Mouse (Mus musculus) embryo, embryonic 10.5 days (tissue): ENCODE results near the gene Spata18.
A peak's percentile ranks its signal among the peaks of the same experiment; 100 is the strongest.

Experiments
- DNase-seq: peaks from one replicate; pipeline ENCODE4 v3.0.0-alpha.2; 2015; ENCODE audit warnings: low spot score

Gene Spata18

GRCm38 (mm10) chr5:73651061-73651854 is at the start of gene Spata18:
Gene Spata18 (plus strand): TSS chr5:73651379.
- DNase-seq: peak; percentile 64

GRCm38 (mm10) chr5:73602865-73603264 is 48.3 kb upstream of the Spata18 start:
- DNase-seq: no peak

- no peak for DNase-seq
Observed at GRCm38 (mm10) chr5:73604542-73604941, 46.6 kb upstream of the Spata18 start.

DNA sequence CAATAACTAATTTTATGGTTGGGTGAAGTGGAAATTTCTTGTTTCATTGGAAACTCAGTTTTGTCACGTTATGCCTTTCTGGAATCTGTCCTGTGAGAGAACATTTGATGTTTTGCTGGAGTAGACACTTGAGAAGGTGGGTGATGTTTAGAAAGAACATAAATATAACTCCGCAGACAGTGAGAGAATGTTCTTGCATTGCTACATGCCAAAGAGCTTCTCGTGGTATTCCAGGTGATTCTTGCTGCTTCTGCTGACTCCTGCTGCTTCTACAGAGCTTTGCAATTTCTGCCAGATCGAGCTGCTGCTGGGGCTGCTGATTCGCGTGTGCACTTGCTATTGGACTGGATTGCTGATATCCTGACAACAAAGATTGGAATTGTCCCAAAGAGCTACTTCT is 46.2 kb upstream of the Spata18 start:
- DNase-seq: no peak

DNA sequence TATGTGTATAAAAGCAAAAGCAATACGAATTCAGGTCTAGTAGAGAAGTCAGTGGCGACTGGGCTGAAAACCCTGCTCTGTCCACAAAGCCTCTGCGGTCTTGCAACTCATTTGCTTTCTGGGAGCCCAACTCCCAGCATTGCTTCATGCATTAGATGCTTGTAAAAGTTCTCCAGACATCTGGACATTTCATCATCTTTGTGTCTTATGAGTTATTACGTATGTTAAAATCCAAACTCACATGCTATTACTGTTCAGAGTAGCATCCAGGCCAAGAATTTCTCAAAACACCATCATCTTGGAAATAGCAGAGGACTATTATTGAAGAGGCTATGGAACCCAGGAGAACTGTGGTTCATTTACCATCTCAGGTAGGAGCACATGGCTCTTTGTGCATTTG is 40.1 kb upstream of the Spata18 start:
- no peak for DNase-seq

- no peak for DNase-seq
Observed at GRCm38 (mm10) chr5:73613296-73613695, 37.9 kb upstream of the Spata18 start.

DNA sequence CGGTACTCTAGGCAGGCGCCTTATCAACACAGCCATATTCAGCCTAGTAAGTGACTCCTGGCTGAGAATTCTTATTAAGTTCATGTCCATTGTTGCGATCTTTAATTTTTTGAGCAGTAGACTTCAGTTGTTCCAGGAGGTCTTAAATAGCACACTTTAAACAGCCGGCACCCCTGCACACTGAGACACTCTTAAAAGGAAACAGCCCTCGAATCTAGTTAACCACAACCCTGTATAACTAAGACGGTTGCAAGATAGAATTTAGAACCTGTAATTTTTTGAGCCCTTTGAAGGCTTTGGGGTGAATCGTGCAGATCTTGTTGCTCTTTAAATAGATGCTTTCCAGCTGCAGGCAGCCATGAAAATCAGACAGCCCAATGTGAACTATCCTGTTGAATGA is 36.0 kb upstream of the Spata18 start:
- no peak for DNase-seq

DNA sequence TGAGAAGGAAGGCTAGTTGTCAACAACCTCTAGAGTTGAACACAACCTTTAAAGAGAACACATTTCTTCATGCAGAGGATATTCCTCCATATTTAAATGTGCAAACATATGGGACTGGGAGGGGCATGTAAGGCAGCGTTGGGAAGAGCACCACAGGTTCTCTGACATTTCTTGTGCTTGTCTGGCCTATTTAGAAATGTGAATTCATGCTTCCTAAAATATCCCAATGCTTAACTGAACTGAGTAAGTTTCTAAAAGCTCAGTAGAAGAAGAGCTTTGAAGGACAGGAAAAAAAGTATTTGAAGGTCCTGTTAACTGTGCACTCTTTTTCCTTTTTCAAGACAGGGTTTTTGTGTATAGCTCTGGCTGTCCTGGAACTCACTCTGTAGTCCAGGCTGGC is 32.2 kb upstream of the Spata18 start:
- no peak for DNase-seq

GRCm38 (mm10) chr5:73625505-73625904 is 25.7 kb upstream of the Spata18 start:
- no peak for DNase-seq

DNA sequence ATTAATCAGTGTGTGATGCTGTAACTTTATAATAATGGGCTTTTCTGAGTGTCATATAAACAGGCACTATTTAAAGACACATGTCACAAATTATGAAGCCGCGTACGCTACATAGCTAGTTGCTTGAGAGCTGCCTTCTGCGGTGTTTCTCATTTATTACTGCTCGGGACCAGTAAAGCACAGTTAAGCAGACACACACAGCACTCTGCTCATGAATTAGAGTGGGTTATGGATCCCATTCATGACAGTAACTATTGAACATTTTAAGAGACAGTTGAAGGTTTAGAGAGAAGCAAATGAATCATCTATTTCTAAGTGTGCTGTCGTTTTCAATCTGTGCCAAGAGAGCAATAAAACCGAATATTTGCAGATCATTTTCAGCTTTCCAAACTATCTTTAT is 24.3 kb upstream of the Spata18 start:
- no peak for DNase-seq

- no peak for DNase-seq
Observed at GRCm38 (mm10) chr5:73627559-73627958, 23.6 kb upstream of the Spata18 start.

DNA sequence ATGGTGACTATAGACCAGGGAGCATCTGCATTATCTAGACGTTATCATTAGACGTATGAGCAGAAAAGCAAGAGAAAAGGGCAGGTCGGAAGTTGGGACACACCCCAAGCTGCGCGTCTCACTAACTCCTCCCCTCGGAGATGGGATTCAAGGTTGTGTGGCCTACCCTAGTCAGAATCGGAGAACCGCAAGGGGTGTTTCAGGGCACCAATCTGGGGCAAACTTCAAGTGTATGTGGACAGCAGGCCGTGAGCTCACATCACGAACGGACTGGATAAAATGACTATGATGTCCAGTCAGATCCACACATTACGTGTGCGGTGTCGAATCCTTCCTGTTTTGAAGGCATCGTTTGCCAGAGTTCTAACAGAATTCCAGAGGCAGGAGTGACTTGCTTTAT is 23.2 kb upstream of the Spata18 start:
- no peak for DNase-seq

DNA sequence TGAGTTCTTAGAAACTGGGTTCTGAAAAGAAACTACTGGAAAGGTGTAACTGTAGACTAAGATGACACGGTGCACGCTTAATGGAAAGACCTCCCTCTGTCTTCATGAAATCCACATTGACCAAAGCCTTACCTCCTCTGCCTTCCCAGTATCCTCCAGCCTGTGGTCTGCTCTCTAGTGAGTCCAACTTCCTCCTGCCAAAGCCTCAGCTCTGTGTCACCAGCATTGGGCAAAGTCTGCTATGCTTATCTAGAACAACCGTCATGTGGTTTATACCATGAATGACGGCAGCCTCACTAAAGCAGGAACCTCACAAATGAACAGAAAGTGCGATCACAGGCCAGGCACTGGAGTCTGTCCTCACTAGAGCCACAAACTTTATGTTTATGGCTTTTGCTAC is 21.0 kb upstream of the Spata18 start:
- DNase-seq: no peak

DNA sequence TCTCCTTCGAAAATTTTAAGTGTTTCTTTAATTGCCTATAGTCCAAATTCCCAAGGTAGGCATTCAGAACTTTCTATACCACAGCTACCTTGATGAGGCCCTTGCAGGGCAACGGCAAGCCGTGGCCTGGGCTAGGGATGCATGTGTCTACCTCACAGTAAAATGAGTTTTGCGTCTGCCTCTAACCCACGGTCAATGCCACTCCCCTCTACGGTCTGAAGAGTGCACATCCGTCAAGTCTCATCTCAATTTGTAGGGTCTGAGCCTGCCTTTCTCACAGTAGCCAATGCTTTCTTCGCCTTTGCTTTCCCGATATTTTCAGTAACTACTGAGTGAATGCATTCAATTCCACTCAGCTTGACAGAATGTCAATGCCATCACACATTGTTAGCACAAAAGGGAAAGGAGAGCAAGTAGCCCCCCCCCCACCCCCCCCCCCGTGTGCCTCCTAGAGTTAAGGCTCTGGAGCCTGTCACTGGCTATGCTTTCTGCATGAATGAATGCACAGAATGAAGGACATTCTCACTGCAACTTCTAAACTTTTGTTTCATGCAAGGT is 20.1 kb upstream of the Spata18 start:
- DNase-seq: no peak

DNA sequence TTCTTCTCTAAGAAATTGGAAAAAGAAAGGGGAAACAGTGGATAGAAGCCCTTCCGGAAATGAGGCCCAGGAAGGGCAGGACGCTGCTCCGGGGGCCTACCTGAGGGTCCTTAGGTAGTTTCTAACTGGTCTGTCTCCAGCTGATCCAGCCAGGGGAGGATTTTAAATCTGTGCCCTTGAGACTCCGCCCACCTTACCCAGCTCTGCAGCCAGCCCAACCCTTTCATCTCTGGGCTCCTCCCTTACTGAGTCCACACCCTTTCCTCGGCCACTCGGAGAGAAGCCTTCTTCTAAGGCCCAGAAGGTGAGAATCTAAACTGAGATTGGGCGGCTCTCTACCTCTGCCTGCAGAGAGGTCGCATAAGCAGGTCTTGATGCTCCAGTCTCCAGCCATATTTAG is 18.9 kb upstream of the Spata18 start, which contains the start of gene Lrrc66:
Gene Lrrc66 (minus strand): TSS at position 236 of the 400 bp plus-strand sequence.
- no peak for DNase-seq

DNA sequence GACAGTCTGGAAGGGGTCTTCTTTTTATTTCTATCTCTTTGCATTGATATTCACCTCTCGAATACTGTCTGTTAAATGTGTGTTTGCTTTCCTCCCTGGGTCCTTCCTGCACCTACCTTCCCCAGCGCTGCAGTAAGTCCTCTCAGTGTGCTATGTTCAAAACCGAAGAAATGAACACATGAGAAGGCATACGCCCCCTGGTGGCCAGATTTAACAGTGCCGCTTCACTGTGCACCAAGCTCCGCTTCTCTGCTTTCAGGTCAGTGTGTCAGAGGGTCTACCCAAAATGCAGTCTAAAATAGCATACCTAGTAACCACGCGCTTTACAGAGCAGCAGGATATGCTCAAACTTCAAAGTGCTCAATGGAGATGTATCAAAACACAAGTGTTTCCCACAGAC is 18.0 kb upstream of the Spata18 start:
- DNase-seq: peak; percentile 82

GRCm38 (mm10) chr5:73637337-73638107 is 13.7 kb upstream of the Spata18 start:
- peak; percentile 84 for DNase-seq

DNA sequence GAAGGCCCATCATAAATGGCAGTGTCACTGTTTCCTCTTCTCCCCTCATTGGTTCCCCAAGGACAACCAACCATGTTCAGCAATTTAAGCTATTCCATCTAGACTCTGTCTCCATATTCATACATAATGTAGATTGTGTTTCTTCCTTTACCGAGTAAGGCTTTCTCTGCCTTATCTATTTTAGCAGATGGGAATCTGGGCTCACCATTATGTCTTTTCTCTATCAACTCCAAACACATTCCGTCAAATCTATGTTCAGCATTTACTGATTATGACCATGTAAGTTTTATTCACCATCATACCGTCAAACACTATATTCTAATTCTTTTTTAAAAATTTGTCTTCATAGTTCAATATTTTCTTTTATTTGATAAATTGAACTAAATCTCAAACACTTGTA is 10.1 kb upstream of the Spata18 start:
- DNase-seq: no peak

DNA sequence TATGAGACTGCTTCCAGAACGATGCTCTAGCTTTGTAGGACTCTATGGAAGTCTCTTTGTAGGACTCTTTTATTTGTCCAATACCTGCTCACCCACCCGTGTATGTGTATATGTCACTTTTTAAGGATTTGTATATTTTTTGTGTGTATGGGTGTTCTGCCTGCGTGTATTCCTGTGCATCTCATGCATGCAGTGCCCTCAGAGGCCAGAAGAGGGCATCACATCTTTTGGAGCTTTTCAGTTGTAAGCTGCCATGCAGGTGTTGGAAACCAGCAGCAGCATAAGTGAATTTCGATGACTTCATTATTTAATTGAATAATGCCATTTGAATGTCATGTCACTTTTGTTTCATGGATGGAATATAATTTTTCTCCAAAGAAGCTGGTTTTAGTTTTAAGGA is 9.1 kb upstream of the Spata18 start:
- DNase-seq: peak; percentile 65

DNA sequence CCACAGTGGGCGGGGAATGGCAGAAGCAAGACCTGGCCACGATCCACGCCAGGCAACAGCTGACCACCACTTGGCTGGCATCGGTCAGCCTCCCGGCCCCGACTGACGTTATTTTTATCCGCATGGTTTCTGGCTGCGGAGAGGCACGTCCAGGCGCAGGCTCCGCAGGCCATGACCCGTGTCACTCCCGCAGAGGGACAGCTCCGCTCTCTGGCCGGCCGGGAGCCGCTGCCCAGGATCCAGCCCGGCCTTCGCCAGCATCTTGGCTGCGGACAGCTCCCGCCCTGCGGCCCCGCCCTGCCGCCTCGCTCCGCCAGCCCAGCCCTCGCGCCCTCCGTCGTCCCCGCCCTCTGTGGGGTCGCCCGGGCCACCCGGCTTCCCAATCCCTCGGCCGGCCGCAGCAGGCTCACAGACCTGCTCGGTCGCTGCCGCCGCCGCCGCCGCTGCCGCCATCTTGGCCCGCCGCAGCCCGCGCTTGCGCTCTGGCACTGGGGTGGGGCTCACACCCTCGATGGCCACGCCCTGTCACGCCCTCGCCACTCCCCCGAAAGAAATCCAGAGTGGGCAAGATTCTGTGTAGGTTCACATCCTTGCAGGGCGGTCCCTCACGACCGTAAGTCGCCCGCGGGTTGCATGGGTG is 3.8 kb upstream of the Spata18 start, which contains the start of gene Sgcb:
Gene Sgcb (minus strand): TSS at position 530 of the 640 bp plus-strand sequence.
- peak; percentile 85 for DNase-seq

- DNase-seq: peak; percentile 44
Observed at GRCm38 (mm10) chr5:73650365-73650964, 714 bp upstream of the Spata18 start.

- DNase-seq: peak; percentile 61
Observed at GRCm38 (mm10) chr5:73651855-73652201, 649 bp downstream of the Spata18 start.
